Mouse (Mus musculus): ENCODE measurements around the gene Dnajc8. TPM values are rescaled to one million over a fixed set of nuclear protein-coding genes. Genes with fewer than 3 reads are reported as not detected.
A peak's percentile ranks its signal among the peaks of the same experiment; 100 is the strongest.

Dnajc8 gene
- total and polyA plus RNA-seq, 3 experiments = 110 to 246 TPM; not detected in 1

- peaks cover 0 to 10% of the 10 kb centered on the region in 2 experiments; a peak in 2 of 4 replicates for H3K36me3 ChIP-seq (ENCODE audit: control insufficient read depth in 1 of 2, insufficient read depth in 2 of 2, low read length in 2 of 2)
- no peaks in the 10 kb centered on the region for H3K79me2 ChIP-seq (ENCODE audit: control insufficient read depth, insufficient read depth, low read length, poor library complexity)
- H3K27me3 ChIP-seq (ENCODE audit: control insufficient read depth in 1 of 2, insufficient read depth in 2 of 2, low read length in 2 of 2) = no peaks in the 10 kb centered on the region
- H3K27ac ChIP-seq (ENCODE audit: control insufficient read depth, low read depth, low read length) = no peak overlapping the region
- H3K4me1 ChIP-seq (ENCODE audit: control insufficient read depth in 1 of 2, insufficient read depth in 2 of 2, low read length in 2 of 2) = no peaks in the 10 kb centered on the region
- no peaks in the 10 kb centered on the region for H3K9me3 ChIP-seq (replicated peaks; ENCODE audit: insufficient read depth, low read length)
- no peak overlapping the region for H3K4me3 ChIP-seq (ENCODE audit: control insufficient read depth in 1 of 2, insufficient read depth in 1 of 2, low read depth in 2 of 2, low read length in 2 of 2)
- TF ChIP-seq POLR2AphosphoS5 (IDR thresholded peaks at IDR 0.05; ENCODE audit: borderline replicate concordance, low read depth, low read length) = no peak
- no peak overlapping the region for H3K9ac ChIP-seq (ENCODE audit: control insufficient read depth, low read depth, low read length, poor library complexity, severe bottlenecking)
- no peak for DNase-seq (ENCODE audit: low read depth, low spot score)
These were observed 42.9 kb upstream of the Dnajc8 start for GRCm38 (mm10) chr4:132492178-132493060.

GRCm38 (mm10) chr4:132494271-132494918 is 41.0 kb upstream of the Dnajc8 start:
- no peak for DNase-seq (ENCODE audit: low read depth, low spot score)
- H3K36me3 ChIP-seq (ENCODE audit: control insufficient read depth in 1 of 2, insufficient read depth in 2 of 2, low read length in 2 of 2) = peaks cover 0 to 24% of the 10 kb centered on the region in 2 experiments; a peak in 2 of 4 replicates
- no peaks in the 10 kb centered on the region for H3K79me2 ChIP-seq (ENCODE audit: control insufficient read depth, insufficient read depth, low read length, poor library complexity)
- no peaks in the 10 kb centered on the region for H3K9me3 ChIP-seq (replicated peaks; ENCODE audit: insufficient read depth, low read length)
- H3K27ac ChIP-seq (ENCODE audit: control insufficient read depth, low read depth, low read length) = no peak overlapping the region
- TF ChIP-seq E2F4 (IDR thresholded peaks at IDR 0.05; ENCODE audit: borderline replicate concordance, low read depth, low read length) (no peak), MEF2A (IDR thresholded peaks at IDR 0.05; ENCODE audit: extremely low read depth, insufficient replicate concordance, low read depth, low read length, poor library complexity, severe bottlenecking) (no peak), ETS1 (IDR thresholded peaks at IDR 0.05; ENCODE audit: low read depth, low read length) (peak; percentile 40; the same call in 1 of the 2 replicates)
- no peak overlapping the region for H3K9ac ChIP-seq (ENCODE audit: control insufficient read depth, low read depth, low read length, poor library complexity, severe bottlenecking)
- no peak overlapping the region for H3K4me3 ChIP-seq (ENCODE audit: control insufficient read depth in 1 of 2, insufficient read depth in 1 of 2, low read depth in 2 of 2, low read length in 2 of 2)
- H3K27me3 ChIP-seq (ENCODE audit: control insufficient read depth in 1 of 2, insufficient read depth in 2 of 2, low read length in 2 of 2) = no peaks in the 10 kb centered on the region
- H3K4me1 ChIP-seq (ENCODE audit: control insufficient read depth in 1 of 2, insufficient read depth in 2 of 2, low read length in 2 of 2) = no peaks in the 10 kb centered on the region

- Histone ChIP-seq H3K9ac (ENCODE audit: control insufficient read depth, low read depth, low read length, poor library complexity, severe bottlenecking) (no peak overlapping the region), H3K4me3 (ENCODE audit: control insufficient read depth in 1 of 2, insufficient read depth in 1 of 2, low read depth in 2 of 2, low read length in 2 of 2) (no peak overlapping the region), H3K9me3 (replicated peaks; ENCODE audit: insufficient read depth, low read length) (no peaks in the 10 kb centered on the region), H3K36me3 (ENCODE audit: control insufficient read depth in 1 of 2, insufficient read depth in 2 of 2, low read length in 2 of 2) (peaks cover 30 to 32% of the 10 kb centered on the region in 2 experiments), H3K27ac (ENCODE audit: control insufficient read depth, low read depth, low read length) (no peak overlapping the region), H3K27me3 (ENCODE audit: control insufficient read depth in 1 of 2, insufficient read depth in 2 of 2, low read length in 2 of 2) (no peaks in the 10 kb centered on the region), H3K79me2 (ENCODE audit: control insufficient read depth, insufficient read depth, low read length, poor library complexity) (peaks cover 32% of the 10 kb centered on the region), H3K4me1 (ENCODE audit: control insufficient read depth in 1 of 2, insufficient read depth in 2 of 2, low read length in 2 of 2) (peaks cover 20 to 23% of the 10 kb centered on the region in 2 experiments)
- peak; percentile 79 for DNase-seq (ENCODE audit: low read depth, low spot score)
- TF ChIP-seq RCOR1 (IDR thresholded peaks at IDR 0.05; ENCODE audit: low read depth, low read length) (no peak), MYB (IDR thresholded peaks at IDR 0.05; ENCODE audit: low read depth, low read length) (no peak), SMC3 (IDR thresholded peaks at IDR 0.05; ENCODE audit: low read depth, low read length) (no peak), UBTF (IDR thresholded peaks at IDR 0.05; ENCODE audit: borderline replicate concordance, insufficient read depth, low read depth, low read length) (no peak), TBP (IDR thresholded peaks at IDR 0.05; ENCODE audit: low read depth, low read length) (0 out of 2 replicates have a peak, but pooled peaks have one; percentile 36), ZKSCAN1 (IDR thresholded peaks at IDR 0.05; ENCODE audit: low read depth, low read length) (no peak), SIN3A (IDR thresholded peaks at IDR 0.05; ENCODE audit: low read length) (peak; percentile 46; the same call in 1 of the 2 replicates), ZNF384 (IDR thresholded peaks at IDR 0.05; ENCODE audit: low read depth, low read length) (peak; percentile 34; the same call in 1 of the 2 replicates), GATA1 (IDR thresholded peaks at IDR 0.05; ENCODE audit: low read depth, low read length) (peak; percentile 72), E2F4 (IDR thresholded peaks at IDR 0.05; ENCODE audit: borderline replicate concordance, low read depth, low read length) (no peak), EP300 (IDR thresholded peaks at IDR 0.05; ENCODE audit: low read depth in 1 of 2, low read length in 2 of 2) (peak in 1 of 2 experiments; percentile 45; a peak in 1 of 4 replicates)
These were observed 33.7 kb upstream of the Dnajc8 start for GRCm38 (mm10) chr4:132501639-132502038.
